Mouse (Mus musculus): ENCODE results near the gene Olfr352. TPM values are rescaled to one million over a fixed set of nuclear protein-coding genes. Genes with fewer than 3 reads are reported as not detected.

Olfr352 gene
- polyA plus RNA-seq (2015; fragmentation: Nextera tagmentation; extraction: Ambion mirVana), result not detected in 2 replicates

- Histone ChIP-seq H3K4me1 (ENCODE audit: control insufficient read depth, insufficient read depth, low read length) (no peaks in the 10 kb centered on the region), H3K9ac (ENCODE audit: low read length) (no peak within 1 kb of the TSS), H3K4me3 (ENCODE audit: low read length) (no peak within 1 kb of the TSS), H3K36me3 (ENCODE audit: control insufficient read depth, insufficient read depth) (no peaks in the 10 kb centered on the region), H3K9me3 (replicated peaks; ENCODE audit: control insufficient read depth, low read length) (0 out of 2 replicates have a peak, but pooled peaks cover 5% of the 10 kb centered on the region), H3K27ac (ENCODE audit: low read length) (no peak within 1 kb of the TSS), H3K4me2 (ENCODE audit: low read depth, low read length) (no peak within 1 kb of the TSS), H3K27me3 (ENCODE audit: control insufficient read depth, insufficient read depth, low read length) (no peaks in the 10 kb centered on the region)
- 73% methylated on average over 1 of the region's 1 CpGs for WGBS
- no peak for ATAC-seq (replicated peaks; ENCODE audit: extremely low read depth, insufficient read depth, low FRiP score)
Measured at GRCm38 (mm10) chr2:36868160-36868559, at the start of gene Olfr352. TSS of gene Olfr352 (plus strand) at chr2:36868460.

GRCm38 (mm10) chr2:36846010-36846409 lies 22.2 kb upstream of the Olfr352 start, which contains the start of gene Olfr350:
TSS of gene Olfr350 (plus strand) at chr2:36846310.
- no peak within 1 kb of the TSS for H3K27ac ChIP-seq (ENCODE audit: low read length)

DNA sequence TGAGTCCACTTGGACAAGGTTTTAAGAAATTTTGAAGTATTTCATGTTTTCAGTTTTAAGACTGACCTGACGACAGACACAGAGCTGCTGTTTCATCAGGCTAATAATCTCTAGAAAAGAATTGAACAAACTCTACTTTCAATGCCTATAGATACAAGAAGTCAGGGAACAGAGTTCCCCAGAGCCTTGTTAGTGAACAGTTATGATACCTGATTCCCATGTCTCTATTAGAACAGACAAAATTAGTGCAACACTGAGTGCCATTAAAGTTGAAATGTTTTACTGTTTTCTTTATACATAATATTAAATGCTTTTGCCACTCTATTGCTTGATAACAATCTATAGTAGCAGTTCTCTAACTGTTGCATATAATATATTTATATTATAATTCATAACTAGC lies 5.7 kb upstream of the Olfr352 start, which contains the start of gene Olfr351:
Olfr351 (minus strand) TSS at position 101 of the 400 bp plus-strand sequence.
- H3K9ac ChIP-seq (ENCODE audit: low read length), result no peak within 1 kb of the TSS
- no peak for ATAC-seq (replicated peaks; ENCODE audit: extremely low read depth, insufficient read depth, low FRiP score)
- 66% methylated on average over 1 of the region's 1 CpGs for WGBS

More at GRCm38 (mm10) chr2:36846010-36846409, 22.2 kb upstream of the Olfr352 start, which contains the start of gene Olfr350:
- ATAC-seq (replicated peaks; ENCODE audit: extremely low read depth, insufficient read depth, low FRiP score), result no peak
- H3K36me3 ChIP-seq (ENCODE audit: control insufficient read depth, insufficient read depth), result no peaks in the 10 kb centered on the region
- 69% methylated on average over 1 of the region's 1 CpGs for WGBS
- H3K9me3 ChIP-seq (replicated peaks; ENCODE audit: control insufficient read depth, low read length), result peaks cover 9% of the 10 kb centered on the region
- H3K4me2 ChIP-seq (ENCODE audit: low read depth, low read length), result no peak within 1 kb of the TSS
- no peak within 1 kb of the TSS for H3K4me3 ChIP-seq (ENCODE audit: low read length)
- H3K4me1 ChIP-seq (ENCODE audit: control insufficient read depth, insufficient read depth, low read length), result no peaks in the 10 kb centered on the region
- H3K27me3 ChIP-seq (ENCODE audit: control insufficient read depth, insufficient read depth, low read length), result no peaks in the 10 kb centered on the region
- no peak within 1 kb of the TSS for H3K9ac ChIP-seq (ENCODE audit: low read length)

GRCm38 (mm10) chr2:36892836-36893235 lies 24.6 kb downstream of the Olfr352 start, which contains the start of gene Olfr353:
TSS of gene Olfr353 (minus strand) at chr2:36892936.
- no peak within 1 kb of the TSS for H3K4me3 ChIP-seq (ENCODE audit: low read length)
- no peak for ATAC-seq (replicated peaks; ENCODE audit: extremely low read depth, insufficient read depth, low FRiP score)
- no peaks in the 10 kb centered on the region for H3K27me3 ChIP-seq (ENCODE audit: control insufficient read depth, insufficient read depth, low read length)
- H3K9me3 ChIP-seq (replicated peaks; ENCODE audit: control insufficient read depth, low read length), result no peaks in the 10 kb centered on the region; the same call in 1 of the 2 replicates
- H3K4me2 ChIP-seq (ENCODE audit: low read depth, low read length), result no peak within 1 kb of the TSS
- H3K27ac ChIP-seq (ENCODE audit: low read length), result no peak within 1 kb of the TSS
- H3K9ac ChIP-seq (ENCODE audit: low read length), result no peak within 1 kb of the TSS
- H3K36me3 ChIP-seq (ENCODE audit: control insufficient read depth, insufficient read depth), result no peaks in the 10 kb centered on the region
- H3K4me1 ChIP-seq (ENCODE audit: control insufficient read depth, insufficient read depth, low read length), result no peaks in the 10 kb centered on the region

More for the DNA sequence above, 5.7 kb upstream of the Olfr352 start, which contains the start of gene Olfr351:
- Histone ChIP-seq H3K4me1 (ENCODE audit: control insufficient read depth, insufficient read depth, low read length) (no peaks in the 10 kb centered on the region), H3K36me3 (ENCODE audit: control insufficient read depth, insufficient read depth) (no peaks in the 10 kb centered on the region), H3K4me3 (ENCODE audit: low read length) (no peak within 1 kb of the TSS), H3K27me3 (ENCODE audit: control insufficient read depth, insufficient read depth, low read length) (no peaks in the 10 kb centered on the region), H3K4me2 (ENCODE audit: low read depth, low read length) (no peak within 1 kb of the TSS), H3K27ac (ENCODE audit: low read length) (no peak within 1 kb of the TSS), H3K9me3 (replicated peaks; ENCODE audit: control insufficient read depth, low read length) (0 out of 2 replicates have a peak, but pooled peaks cover 5% of the 10 kb centered on the region)

DNA sequence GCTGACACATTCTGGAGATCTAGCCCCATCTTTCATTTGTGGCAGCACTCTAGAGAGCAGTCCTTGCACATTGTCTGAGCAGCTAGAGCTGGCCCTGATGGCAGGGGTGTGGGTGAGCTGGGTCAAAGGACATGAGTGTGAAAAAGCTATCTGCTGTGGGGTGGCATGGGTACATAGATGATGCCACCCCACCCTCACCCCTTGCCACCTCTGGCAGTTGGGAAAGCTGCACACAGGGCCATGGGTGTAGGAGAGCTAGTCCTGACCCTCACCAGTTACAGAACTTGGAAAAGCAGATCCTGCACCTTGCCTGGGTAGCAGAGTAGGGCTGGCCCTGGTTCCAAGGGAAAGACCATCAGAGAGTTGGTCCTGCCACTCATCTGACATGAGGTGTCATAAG lies 28.9 kb downstream of the Olfr352 start:
- Histone ChIP-seq H3K9me3 (replicated peaks; ENCODE audit: control insufficient read depth, low read length) (peaks cover 2% of the 10 kb centered on the region; the same call in 1 of the 2 replicates), H3K9ac (ENCODE audit: low read length) (no peak overlapping the region), H3K27ac (ENCODE audit: low read length) (no peak overlapping the region), H3K36me3 (ENCODE audit: control insufficient read depth, insufficient read depth) (no peaks in the 10 kb centered on the region), H3K4me3 (ENCODE audit: low read length) (no peak overlapping the region), H3K4me1 (ENCODE audit: control insufficient read depth, insufficient read depth, low read length) (no peaks in the 10 kb centered on the region), H3K27me3 (ENCODE audit: control insufficient read depth, insufficient read depth, low read length) (no peaks in the 10 kb centered on the region), H3K4me2 (ENCODE audit: low read depth, low read length) (no peak overlapping the region)
- ATAC-seq (replicated peaks; ENCODE audit: extremely low read depth, insufficient read depth, low FRiP score), result no peak

DNA sequence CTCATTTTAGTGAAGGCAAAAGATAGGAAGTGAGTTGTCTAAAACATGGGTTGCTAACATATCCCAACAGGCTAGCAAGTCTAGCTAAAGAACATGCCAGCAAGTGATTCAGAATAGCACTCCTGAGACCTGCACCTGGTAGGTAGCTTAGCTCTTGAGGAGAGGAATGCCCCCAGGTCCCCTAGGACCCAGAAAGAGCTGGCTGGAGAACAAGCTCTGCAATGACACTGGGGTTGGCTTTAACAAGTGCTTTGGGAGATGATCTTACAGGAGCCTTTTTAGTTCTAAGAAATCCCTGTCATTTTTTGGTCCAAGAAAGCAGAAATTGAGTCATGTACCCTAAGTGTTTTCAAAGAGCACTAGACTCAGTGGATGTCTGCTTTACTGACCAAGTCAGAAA lies 37.1 kb downstream of the Olfr352 start, which contains the start of gene Olfr354:
Olfr354 (plus strand) TSS at position 301 of the 400 bp plus-strand sequence.
- H3K27ac ChIP-seq (ENCODE audit: low read length), result no peak within 1 kb of the TSS
- peaks cover 6% of the 10 kb centered on the region; the same call in 1 of the 2 replicates for H3K9me3 ChIP-seq (replicated peaks; ENCODE audit: control insufficient read depth, low read length)
- H3K9ac ChIP-seq (ENCODE audit: low read length), result no peak within 1 kb of the TSS
- no peaks in the 10 kb centered on the region for H3K4me1 ChIP-seq (ENCODE audit: control insufficient read depth, insufficient read depth, low read length)
- no peak within 1 kb of the TSS for H3K4me2 ChIP-seq (ENCODE audit: low read depth, low read length)
- H3K4me3 ChIP-seq (ENCODE audit: low read length), result no peak within 1 kb of the TSS
- no peaks in the 10 kb centered on the region for H3K36me3 ChIP-seq (ENCODE audit: control insufficient read depth, insufficient read depth)
- no peak for ATAC-seq (replicated peaks; ENCODE audit: extremely low read depth, insufficient read depth, low FRiP score)
- no peaks in the 10 kb centered on the region for H3K27me3 ChIP-seq (ENCODE audit: control insufficient read depth, insufficient read depth, low read length)

Other genes with a start within 250 kb of the Olfr352 start
- not detected in 2 replicates for gene Olfr345, start 228.4 kb upstream of the Olfr352 start, polyA plus RNA-seq (2015; fragmentation: Nextera tagmentation; extraction: Ambion mirVana)
- not detected in 2 replicates for gene Olfr346, start 182.7 kb upstream of the Olfr352 start, polyA plus RNA-seq (2015; fragmentation: Nextera tagmentation; extraction: Ambion mirVana)
- gene Olfr347, start 136.6 kb upstream of the Olfr352 start, polyA plus RNA-seq (2015; fragmentation: Nextera tagmentation; extraction: Ambion mirVana), result not detected in 2 replicates
- gene Olfr348, start 84.2 kb upstream of the Olfr352 start, polyA plus RNA-seq (2015; fragmentation: Nextera tagmentation; extraction: Ambion mirVana), result not detected in 2 replicates
- not detected in 2 replicates for gene Olfr50, start 77.9 kb upstream of the Olfr352 start, polyA plus RNA-seq (2015; fragmentation: Nextera tagmentation; extraction: Ambion mirVana)
- gene Olfr3, start 51.4 kb upstream of the Olfr352 start, polyA plus RNA-seq (2015; fragmentation: Nextera tagmentation; extraction: Ambion mirVana), result not detected in 2 replicates
- not detected in 2 replicates for gene Olfr350, start 22.1 kb upstream of the Olfr352 start, polyA plus RNA-seq (2015; fragmentation: Nextera tagmentation; extraction: Ambion mirVana)
- gene Olfr351, start 5.8 kb upstream of the Olfr352 start, polyA plus RNA-seq (2015; fragmentation: Nextera tagmentation; extraction: Ambion mirVana), result not detected in 2 replicates
- gene Olfr353, start 24.5 kb downstream of the Olfr352 start, polyA plus RNA-seq (2015; fragmentation: Nextera tagmentation; extraction: Ambion mirVana), result not detected in 2 replicates
- not detected in 2 replicates for gene Olfr354, start 37.2 kb downstream of the Olfr352 start, polyA plus RNA-seq (2015; fragmentation: Nextera tagmentation; extraction: Ambion mirVana)
- not detected in 2 replicates for gene Olfr355, start 60.4 kb downstream of the Olfr352 start, polyA plus RNA-seq (2015; fragmentation: Nextera tagmentation; extraction: Ambion mirVana)
- gene Olfr356, start 68.7 kb downstream of the Olfr352 start, polyA plus RNA-seq (2015; fragmentation: Nextera tagmentation; extraction: Ambion mirVana), result not detected in 2 replicates
- gene Olfr357, start 125.4 kb downstream of the Olfr352 start, polyA plus RNA-seq (2015; fragmentation: Nextera tagmentation; extraction: Ambion mirVana), result not detected in 2 replicates
- not detected in 2 replicates for gene Olfr358, start 140.9 kb downstream of the Olfr352 start, polyA plus RNA-seq (2015; fragmentation: Nextera tagmentation; extraction: Ambion mirVana)
- gene Olfr360, start 197.3 kb downstream of the Olfr352 start, polyA plus RNA-seq (2015; fragmentation: Nextera tagmentation; extraction: Ambion mirVana), result not detected in 2 replicates
- gene Olfr361, start 220.8 kb downstream of the Olfr352 start, polyA plus RNA-seq (2015; fragmentation: Nextera tagmentation; extraction: Ambion mirVana), result not detected in 2 replicates
- not detected in 2 replicates for gene Olfr362, start 249.4 kb downstream of the Olfr352 start, polyA plus RNA-seq (2015; fragmentation: Nextera tagmentation; extraction: Ambion mirVana)